Mouse (Mus musculus) heart, adult 18-20 months (tissue): ENCODE measurements at regions not wholly inside any gene's neighbourhood (a gene's known extent, or its start where the extent isn't known, plus 50 kb on each side); places are given as distances from the start of the nearest gene placed in this dataset.
A peak's percentile ranks its signal among the peaks of the same experiment; 100 is the strongest.

Experiments
- DNase-seq, 2 experiments: peaks; one replicate each; pipeline ENCODE4 v3.0.0; 2021 to 2022; ENCODE audit warnings: mixed read lengths in 1 of 2

GRCm38 (mm10) chr4:31830241-31830640 is 133.7 kb upstream of the Map3k7 start:
- DNase-seq = no peak

DNA sequence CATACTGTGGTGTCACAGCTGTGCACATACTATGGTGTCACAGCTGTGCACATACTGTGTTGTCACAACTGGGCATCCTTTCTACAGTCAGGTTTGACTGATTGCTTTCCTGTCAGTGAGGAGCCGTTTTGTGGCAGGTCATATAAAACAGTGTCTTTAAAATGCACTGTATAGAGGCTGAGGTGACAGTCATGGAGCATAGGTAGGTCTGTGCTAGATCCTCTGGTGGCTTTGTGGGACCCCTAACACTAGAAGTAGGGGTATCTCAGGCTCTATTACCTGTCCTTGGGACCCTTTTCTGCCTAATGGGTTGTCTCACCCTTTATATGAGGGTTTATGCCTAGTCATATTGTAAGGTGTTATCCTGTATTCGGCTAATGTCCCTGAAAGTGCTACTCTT is 132.4 kb upstream of the Map3k7 start:
- DNase-seq = no peak

DNA sequence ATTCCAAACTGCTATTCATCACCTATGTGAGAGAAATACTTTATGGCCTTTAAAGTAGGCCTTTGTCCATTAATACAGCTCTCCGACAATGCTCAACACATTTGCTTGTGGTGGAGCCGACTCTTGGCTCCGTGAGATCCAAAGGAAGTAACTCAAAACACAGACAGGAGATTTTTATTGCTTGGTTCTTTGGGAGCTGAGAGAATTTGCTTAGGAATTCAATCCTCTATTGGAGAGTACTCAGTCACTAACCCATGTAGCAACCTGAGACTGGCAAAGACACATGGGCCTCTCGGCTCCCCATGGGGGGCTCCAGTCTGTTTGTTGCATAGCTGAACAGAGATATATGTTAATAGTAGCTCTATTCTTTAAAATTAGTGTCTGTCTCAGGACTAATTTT is 130.1 kb upstream of the Map3k7 start:
- DNase-seq = no peak

GRCm38 (mm10) chr4:31835051-31835450 is 128.8 kb upstream of the Map3k7 start:
- no peak for DNase-seq

DNA sequence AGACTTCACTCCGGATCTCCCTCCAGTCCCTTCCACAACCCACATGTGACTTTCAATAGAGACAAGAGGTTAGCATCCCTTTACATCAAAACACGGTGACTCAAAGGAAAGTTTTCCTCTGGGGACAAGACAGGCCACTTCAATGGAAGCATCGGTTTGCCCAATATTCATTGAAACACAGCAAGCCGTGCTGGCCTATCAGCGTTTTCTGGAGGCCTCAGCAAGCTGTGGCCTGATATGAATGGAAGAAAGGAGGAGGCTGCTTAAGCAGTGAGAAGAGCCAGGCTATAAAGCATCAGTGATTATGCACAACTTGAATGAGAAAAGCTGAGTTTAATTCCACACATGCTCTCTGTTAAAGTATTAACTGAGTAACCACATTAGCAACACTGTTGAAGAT is 125.3 kb upstream of the Map3k7 start:
- no peak for DNase-seq

DNA sequence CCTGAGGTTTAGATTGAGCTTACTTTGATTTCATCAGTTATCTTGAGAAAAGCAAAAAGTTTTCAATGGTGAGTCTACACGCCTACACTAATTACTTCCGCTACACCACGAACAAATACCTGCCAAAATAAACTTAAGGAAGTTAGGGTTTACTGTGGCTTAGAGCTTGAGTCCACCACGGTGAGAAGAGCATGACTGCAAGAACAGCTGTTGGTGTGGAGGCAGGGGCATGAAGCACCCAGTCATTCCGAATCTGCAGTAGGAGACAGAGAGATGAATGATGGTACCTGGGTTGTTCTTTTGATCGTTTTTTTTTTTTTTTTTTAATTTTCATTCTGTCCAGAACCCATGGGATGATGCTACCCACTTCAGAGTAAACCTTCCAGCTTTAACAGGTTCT is 114.1 kb upstream of the Map3k7 start:
- DNase-seq = no peak

GRCm38 (mm10) chr4:31851006-31851405 is 112.9 kb upstream of the Map3k7 start:
- DNase-seq = peak in 1 of 2 experiments; percentile 35

GRCm38 (mm10) chr4:31853851-31854250 is 110.0 kb upstream of the Map3k7 start:
- DNase-seq = no peak

DNA sequence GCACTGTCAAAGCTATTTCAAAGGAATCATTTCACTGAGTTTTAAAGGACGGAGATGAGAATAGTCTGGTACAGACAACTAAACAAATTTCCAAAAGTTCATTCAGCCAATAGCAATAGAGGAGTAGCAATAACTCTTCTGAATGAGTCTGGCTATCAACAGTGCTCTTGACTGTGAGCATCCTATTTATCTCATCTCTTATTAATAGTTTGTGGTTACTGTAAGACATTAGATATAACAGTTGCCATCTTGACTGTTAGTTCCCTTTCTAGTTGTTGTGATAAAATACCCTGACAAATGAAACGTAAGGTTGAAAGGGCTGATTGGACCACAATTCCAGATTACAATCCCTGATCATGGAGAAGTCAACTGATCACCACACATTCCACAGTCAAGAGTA is 103.5 kb upstream of the Map3k7 start:
- no peak for DNase-seq

- no peak for DNase-seq
These were observed 102.7 kb upstream of the Map3k7 start for GRCm38 (mm10) chr4:31861172-31861571.

GRCm38 (mm10) chr4:31872985-31873983 is 90.6 kb upstream of the Map3k7 start:
- DNase-seq = peak; percentile 6 to 13

GRCm38 (mm10) chr4:31877389-31877788 is 86.5 kb upstream of the Map3k7 start:
- no peak for DNase-seq

GRCm38 (mm10) chr4:31878493-31879191 is 85.3 kb upstream of the Map3k7 start:
- no peak for DNase-seq

- DNase-seq = no peak
These were observed 84.7 kb upstream of the Map3k7 start for GRCm38 (mm10) chr4:31879192-31879585.

DNA sequence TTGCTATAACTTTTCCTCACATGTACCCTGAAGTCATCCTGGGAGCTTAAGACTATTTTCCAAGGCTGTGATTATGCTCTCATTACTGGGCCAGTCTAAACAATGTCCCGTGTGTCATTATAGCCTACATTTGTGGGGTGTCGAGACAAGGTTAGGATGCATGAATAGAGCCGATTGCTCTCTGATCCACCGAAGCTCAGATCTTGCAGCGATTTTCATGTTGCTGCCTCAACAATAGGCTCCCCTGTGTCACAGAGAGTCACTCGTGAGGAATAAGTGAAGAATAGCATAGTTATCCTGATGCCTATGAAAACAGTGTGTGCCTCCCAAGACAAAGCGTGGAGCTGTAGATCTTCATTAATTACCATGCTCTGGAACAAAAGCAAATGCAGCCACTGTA is 83.7 kb upstream of the Map3k7 start:
- no peak for DNase-seq

DNA sequence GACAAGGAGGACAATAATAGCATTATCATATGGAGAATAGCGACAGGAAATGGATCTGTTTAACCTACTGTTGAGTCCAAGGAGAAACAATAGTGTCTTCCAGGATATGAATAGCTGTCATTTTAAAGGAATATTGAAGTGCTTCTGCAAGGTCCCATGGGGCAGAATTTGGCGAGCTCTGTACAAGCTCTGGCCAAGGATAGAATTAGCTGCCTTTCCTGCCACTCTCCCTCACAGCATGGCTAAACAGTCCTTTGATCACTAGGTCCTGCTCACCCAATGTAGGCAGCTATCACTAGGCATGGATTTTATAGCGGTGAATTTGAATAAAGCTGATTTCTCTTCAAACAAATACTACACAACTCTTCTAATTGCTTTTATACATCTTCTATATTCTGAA is 74.2 kb upstream of the Map3k7 start:
- no peak for DNase-seq

DNA sequence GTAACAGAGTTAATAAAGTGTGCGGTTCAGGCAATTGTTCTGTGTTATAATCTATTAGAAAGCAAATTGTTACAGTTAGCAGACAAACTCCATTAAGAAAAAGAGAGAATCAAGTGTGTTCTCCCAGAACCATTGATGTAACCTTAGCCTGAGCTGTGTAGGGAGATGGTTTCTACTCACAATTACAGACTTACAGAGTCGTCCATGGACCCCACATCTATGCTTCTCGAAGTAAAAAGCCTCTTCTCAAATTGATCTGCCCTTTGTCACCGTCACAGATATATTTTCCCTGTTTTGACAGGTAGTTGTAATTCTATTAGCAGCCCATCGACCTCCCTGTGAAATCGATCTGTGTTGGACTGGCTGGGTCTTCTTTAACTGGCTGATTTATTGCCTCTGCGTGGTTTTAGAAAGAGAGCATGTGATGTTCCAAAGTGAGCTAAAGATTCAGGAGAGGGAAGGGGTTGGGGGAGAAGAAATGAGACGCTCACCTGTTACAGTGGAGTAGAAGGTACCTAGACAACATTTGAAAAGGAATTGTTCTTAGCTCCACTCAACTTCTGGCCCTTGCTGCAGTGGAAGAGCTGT is 54.7 kb upstream of the Map3k7 start:
- no peak for DNase-seq
